Mouse (Mus musculus): Measurements from ENCODE around the gene Prkca.
A peak's percentile ranks its signal among the peaks of the same experiment; 100 is the strongest.

The Prkca gene

GRCm38 (mm10) chr11:108293843-108294242, 49.9 kb downstream of the Prkca start:
- peak; percentile 49 for DNase-seq

- no peak for DNase-seq
These were observed 54.5 kb downstream of the Prkca start for GRCm38 (mm10) chr11:108289192-108289591.

GRCm38 (mm10) chr11:108287321-108287720, 56.4 kb downstream of the Prkca start:
- DNase-seq: no peak

DNA sequence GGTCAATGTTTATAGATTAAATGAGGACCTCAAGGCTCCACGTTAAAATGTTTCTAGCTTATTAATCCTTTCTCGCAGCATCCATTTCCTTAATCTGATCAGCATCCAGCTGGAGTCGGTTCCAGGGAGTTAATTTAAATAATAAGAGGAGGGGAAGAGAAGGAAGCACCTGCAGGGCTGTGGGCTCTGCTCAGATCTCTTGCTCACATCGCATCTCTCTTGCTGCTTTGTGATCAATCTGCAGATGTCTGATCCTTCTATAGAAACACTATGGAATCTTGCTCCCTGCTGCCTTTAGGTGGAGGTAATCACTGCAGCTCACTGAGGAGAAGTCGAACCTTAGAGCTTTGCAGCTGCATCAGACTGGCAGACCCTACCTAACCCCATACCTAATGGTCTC, 58.7 kb downstream of the Prkca start:
- no peak for DNase-seq

GRCm38 (mm10) chr11:108282850-108283459, 60.8 kb downstream of the Prkca start:
- DNase-seq: no peak

DNA sequence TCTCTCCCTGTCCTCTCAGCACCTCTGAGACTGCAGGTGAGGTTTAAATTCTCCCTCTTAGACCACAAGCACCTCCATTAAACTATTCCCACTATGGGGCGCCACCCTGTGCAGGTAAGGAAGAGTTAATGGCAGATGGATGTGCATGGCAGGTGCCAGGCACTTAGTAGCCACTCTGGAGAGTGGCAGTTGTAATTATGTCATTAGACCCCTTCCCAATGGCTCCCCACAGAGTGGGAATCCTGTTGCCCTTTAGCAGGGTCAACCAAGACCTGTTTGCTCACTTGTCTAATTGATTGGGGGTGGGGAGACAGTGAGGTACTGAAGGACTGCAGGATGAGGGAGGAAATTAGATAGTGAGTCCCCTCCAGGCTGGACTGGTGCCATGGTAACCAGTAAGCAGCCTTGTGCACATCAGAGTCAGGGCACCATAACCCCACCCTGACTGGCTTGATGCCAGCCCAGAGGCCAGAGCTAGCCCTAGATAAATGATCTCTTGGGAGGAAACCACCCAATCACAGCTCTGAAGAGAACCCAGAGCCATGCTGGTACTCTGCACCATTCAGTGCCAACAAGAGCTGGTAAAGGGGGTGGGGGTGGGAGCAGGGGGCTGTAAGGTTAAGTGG, 63.9 kb downstream of the Prkca start:
- peak; percentile 26 for DNase-seq

- DNase-seq: no peak
These were observed 66.6 kb downstream of the Prkca start for GRCm38 (mm10) chr11:108277096-108277495.

DNA sequence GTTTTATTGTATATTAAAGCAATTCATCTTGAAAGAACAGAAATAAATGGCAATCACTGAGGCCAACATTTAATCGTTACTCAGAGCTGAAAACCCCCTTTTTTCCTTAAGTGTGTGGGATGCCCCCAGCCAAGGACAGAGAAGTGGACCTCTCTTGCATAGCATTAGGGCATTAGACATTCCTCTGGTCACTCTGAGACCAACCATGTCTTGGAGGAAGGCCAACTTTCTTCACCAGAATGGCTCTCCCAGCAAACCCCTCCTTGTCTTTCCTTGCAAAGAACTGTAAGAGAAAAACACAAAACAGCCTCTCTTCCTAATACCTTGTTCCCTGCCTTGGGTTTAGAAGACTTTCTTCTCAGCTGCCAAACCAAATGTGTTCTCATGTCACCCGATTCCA, 67.6 kb downstream of the Prkca start:
- DNase-seq: no peak

DNA sequence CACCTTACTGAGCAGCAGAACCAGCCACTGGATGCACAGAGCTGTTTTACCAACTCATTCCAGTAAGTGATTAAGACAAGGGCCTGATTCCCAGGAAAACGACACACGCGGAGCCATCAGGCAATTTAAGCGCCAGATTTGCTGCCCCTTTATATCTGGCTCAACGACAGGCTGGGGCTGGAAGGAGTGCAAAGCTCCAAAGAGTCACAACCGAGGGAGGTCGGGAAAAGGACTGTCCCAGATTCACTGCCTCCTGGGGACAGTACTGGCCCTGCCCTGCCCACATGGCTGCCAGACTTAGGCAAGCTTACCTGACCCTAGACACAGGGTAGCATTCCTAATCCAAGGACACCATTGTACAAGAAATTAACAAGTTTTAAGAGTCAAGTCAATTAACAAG, 69.7 kb downstream of the Prkca start:
- no peak for DNase-seq

- DNase-seq: no peak
These were observed 70.2 kb downstream of the Prkca start for GRCm38 (mm10) chr11:108273415-108273965.

- DNase-seq: no peak
These were observed 70.9 kb downstream of the Prkca start for GRCm38 (mm10) chr11:108272601-108273414.

DNA sequence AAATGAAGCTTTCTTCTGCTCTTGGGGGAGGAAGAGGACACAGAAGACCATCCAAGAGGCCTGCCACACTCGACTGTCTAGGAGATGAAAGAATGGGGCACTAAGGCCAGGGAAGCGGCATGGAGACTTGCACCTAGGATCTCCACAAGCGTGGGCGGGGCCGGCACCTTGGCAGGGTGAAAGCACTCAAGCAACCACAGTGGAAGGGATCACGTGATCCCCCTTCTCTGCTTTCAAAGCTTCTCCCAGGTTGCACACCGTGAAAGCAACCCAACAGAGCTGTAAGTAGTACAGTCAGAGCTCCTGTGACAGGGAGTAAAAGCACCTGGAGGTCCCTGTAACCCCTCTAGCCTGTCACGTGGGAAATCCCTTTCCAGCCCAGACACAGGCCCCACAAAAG, 72.4 kb downstream of the Prkca start:
- no peak for DNase-seq

DNA sequence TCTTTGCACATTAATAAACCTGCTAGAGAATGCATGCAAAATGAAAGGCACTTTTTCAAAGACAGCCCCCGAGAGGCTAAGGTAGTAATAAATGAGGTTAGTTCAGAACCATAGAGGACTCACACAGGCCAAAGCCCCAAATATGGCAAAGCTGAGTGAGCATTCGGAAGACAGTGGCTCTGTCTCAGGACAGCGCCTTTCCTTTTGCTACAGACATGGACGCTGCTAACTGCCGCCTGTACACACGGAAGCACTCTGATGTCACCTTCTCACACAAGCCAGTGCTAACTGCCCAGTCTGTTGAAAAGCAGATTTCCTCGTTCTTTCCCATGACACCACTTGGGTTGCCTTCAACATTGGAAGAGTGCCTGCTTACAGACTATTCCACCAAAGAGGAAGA, 74.2 kb downstream of the Prkca start:
- no peak for DNase-seq

DNA sequence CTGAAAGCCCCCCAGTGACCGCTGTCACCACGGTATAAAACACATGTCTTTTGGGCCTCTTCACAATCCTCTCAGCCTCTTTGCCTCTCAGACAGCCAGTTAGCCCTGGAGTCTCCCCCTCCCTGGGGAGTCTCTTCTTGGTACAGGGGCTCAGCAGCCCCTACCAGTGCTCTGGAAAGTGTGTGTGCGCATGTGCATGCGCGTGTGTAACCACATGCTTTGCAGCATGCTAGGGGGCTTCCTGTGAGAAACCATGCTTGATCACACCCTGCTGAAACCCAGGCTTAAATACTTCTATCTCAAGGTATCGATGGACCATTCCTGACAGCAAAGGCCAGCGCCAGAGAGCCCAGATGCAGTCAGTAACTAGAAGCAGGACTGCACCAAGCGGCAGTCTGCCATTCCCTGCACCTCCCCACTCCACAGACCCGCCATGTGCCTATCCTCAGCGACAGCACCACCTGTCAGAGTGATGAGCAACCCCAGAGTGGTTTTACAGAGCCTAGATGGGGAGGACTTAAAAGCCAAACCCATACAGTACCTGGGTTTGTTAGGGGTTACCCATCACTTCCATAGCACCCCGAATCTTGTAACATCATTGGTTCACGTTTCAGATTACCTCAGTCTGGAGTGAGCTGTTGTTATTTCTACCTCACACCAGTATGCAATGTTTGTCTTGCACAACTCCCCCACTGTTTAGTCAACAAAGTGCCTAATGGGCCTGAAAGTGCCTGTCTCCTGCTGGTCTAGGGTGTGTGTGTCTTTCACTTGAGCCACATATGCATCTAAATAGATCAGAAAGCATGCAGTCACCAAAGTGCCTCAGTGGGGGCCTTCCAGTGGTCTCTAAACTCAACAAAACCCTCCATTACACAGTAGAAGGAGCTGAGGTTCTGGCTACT, 75.1 kb downstream of the Prkca start:
- no peak for DNase-seq

GRCm38 (mm10) chr11:108267825-108268224, 75.9 kb downstream of the Prkca start:
- DNase-seq: no peak

GRCm38 (mm10) chr11:108267066-108267465, 76.7 kb downstream of the Prkca start:
- no peak for DNase-seq

DNA sequence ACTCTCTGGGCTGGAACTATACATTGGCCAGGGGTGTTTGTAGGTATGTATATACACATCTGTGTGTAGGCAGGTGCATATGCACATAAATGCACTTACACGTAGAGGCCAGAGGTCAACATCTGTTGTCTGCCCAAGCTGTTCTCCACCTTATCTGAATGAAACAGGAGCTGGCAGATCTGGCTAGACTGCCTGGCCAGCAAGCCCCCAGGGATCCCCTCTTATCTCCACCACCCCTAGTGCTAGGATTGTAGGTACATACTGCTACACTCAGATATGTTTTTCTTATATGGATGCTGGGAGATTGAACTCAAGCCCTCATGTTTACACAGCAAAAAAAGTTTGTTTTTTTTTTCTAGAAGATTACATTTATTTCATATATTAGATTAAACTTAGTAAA, 79.9 kb downstream of the Prkca start:
- DNase-seq: peak; percentile 43

DNA sequence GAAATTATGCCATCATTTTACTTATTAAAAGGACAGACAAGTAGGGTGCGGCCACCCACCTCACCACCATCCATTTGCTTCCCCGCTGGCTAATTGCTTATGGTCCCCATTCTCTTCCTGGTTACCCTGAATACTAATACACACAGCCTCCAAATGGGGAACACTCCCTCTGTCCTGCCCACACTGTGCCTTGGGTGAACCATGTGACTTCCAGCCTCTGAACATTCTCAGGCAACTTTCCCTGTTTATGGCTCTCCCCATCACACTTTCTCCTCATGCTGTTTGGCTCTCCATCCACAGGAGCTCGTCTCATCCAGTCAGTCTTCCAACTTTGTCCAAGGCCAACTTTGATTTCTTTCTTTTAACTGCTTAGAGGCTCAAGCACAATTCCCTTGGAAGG, 80.3 kb downstream of the Prkca start:
- DNase-seq: no peak

DNA sequence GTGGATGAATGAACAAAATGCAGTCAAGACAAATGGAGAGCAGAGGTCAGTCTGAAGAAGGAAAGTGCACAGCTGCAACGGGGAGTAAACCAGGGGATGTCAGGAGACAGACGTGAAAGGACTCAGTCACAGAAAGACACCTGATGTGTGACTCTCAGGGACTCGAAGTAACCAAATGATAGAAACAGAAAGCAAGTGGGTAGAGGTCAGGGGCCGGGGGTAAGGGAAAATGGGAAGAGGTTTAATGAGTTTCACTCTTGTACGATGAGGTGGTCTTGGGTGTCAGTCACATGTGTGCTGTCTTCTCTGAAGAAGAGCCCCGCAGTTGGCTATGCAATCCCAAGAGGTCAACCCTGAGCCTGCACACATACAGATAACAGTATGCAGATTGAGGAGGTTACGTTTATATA, 82.0 kb downstream of the Prkca start:
- no peak for DNase-seq

- no peak for DNase-seq
These were observed 82.8 kb downstream of the Prkca start for GRCm38 (mm10) chr11:108260775-108261517.

DNA sequence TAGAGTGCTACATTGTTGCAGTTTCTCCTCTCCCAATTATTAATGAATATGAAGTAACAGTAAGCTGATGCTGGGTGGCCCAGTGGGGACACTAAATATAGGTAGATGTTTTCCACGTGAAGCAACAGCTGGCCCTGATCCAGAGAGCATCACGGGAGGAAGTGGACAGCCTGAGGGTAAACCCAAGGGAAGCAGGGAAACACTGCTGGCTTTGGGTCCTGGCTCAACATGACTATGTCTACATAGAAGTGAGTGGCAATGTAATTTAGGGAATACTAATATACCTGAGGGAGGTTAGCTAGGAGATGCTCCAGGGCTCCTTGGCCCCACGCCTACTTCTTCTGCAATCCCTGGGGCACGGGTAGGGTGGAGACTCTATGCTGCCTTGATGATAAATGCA, 84.3 kb downstream of the Prkca start:
- DNase-seq: no peak

- no peak for DNase-seq
These were observed 84.9 kb downstream of the Prkca start for GRCm38 (mm10) chr11:108258811-108259266.

Data from liver (tissue).